Mouse (Mus musculus) neural tube, embryonic 12.5 days (tissue): ENCODE measurements around the gene Mkrn3. TPM values are rescaled to one million over a fixed set of nuclear protein-coding genes. Genes with fewer than 3 reads are reported as not detected.

ENCODE experiments used
- ATAC-seq: fragments of 200-750 bp; cut with Nextera tagmentation; 2 replicates; pipeline ENCODE4 v1.8.0; 2017; ENCODE audit warnings: low read depth, mild to moderate bottlenecking, moderate TSS enrichment, moderate library complexity; ENCODE audit not compliant: low FRiP score
- H3K27ac ChIP-seq: fragments of 300-500 bp; sonication (generic); 2 replicates; pipeline ENCODE4 v1.5.1; 2016
- H3K27me3 ChIP-seq: fragments of 300-500 bp; sonication (generic); replicated peaks from 2 replicates; pipeline ENCODE4 v1.6.1; 2016; ENCODE audit warnings: mild to moderate bottlenecking
- H3K36me3 ChIP-seq: fragments of 300-500 bp; sonication (generic); 2 replicates; pipeline ENCODE4 v1.6.1; 2016; ENCODE audit warnings: mild to moderate bottlenecking
- H3K4me1 ChIP-seq: fragments of 300-500 bp; sonication (generic); 2 replicates; pipeline ENCODE4 v1.6.1; 2016
- H3K4me2 ChIP-seq: fragments of 300-500 bp; sonication (generic); replicated peaks from 2 replicates; pipeline ENCODE4 v1.6.1; 2016; ENCODE audit warnings: mild to moderate bottlenecking
- H3K4me3 ChIP-seq: fragments of 300-500 bp; sonication (generic); 2 replicates; pipeline ENCODE4 v1.5.1; 2016
- H3K9ac ChIP-seq: fragments of 300-500 bp; sonication (generic); 2 replicates; pipeline ENCODE4 v1.6.1; 2016; ENCODE audit warnings: mild to moderate bottlenecking
- H3K9me3 ChIP-seq: fragments of 300-500 bp; sonication (generic); 2 replicates; pipeline ENCODE4 v1.6.1; 2016; ENCODE audit warnings: mild to moderate bottlenecking
- WGBS: fragments of 180-500 bp; shearing (Covaris S2); methylation state at CpG from one replicate; pipeline ENCODE4 v1.1.7; 2016; 5-methylcytosine and 5-hydroxymethylcytosine counted together
- polyA plus RNA-seq: library from polyadenylated mRNA; unstranded; fragments of >200 nt; fragmentation: Nextera tagmentation; extraction: Ambion mirVana; gene quantifications from 2 replicates; pipeline ENCODE4 v1.2.1, GENCODE M21; 2016

Gene Mkrn3
- polyA plus RNA-seq, 1 experiment from 2014 or later: 17.2 TPM

- no peaks in the 10 kb centered on the region for H3K4me1 ChIP-seq
- 0 out of 2 replicates have a peak, but pooled peaks have one; percentile 29 for ATAC-seq
- peak overlapping the region; percentile 7; the same call in 1 of the 2 replicates for H3K9ac ChIP-seq
- peak overlapping the region; percentile 53 for H3K4me3 ChIP-seq
- peak overlapping the region; percentile 58 for H3K4me2 ChIP-seq
- no peaks in the 10 kb centered on the region for H3K27me3 ChIP-seq
- 40% methylated on average over 6 of the region's 6 CpGs for WGBS
- no peaks in the 10 kb centered on the region for H3K36me3 ChIP-seq
- peak overlapping the region; percentile 53; the same call in 1 of the 2 replicates for H3K27ac ChIP-seq
- H3K9me3 ChIP-seq: peaks cover 8% of the 10 kb centered on the region; the same call in 1 of the 2 replicates
Observed at GRCm38 (mm10) chr7:62420566-62420965, 627 bp upstream of the Mkrn3 start.

- H3K9ac ChIP-seq: peak overlapping the region; percentile 83
- H3K4me1 ChIP-seq: no peaks in the 10 kb centered on the region
- H3K36me3 ChIP-seq: no peaks in the 10 kb centered on the region
- H3K9me3 ChIP-seq: peaks cover 8% of the 10 kb centered on the region; the same call in 1 of the 2 replicates
- no peaks in the 10 kb centered on the region for H3K27me3 ChIP-seq
- H3K27ac ChIP-seq: peak overlapping the region; percentile 69
- peak; percentile 55; the same call in 1 of the 2 replicates for ATAC-seq
- peak overlapping the region; percentile 53 for H3K4me3 ChIP-seq
- H3K4me2 ChIP-seq: peak overlapping the region; percentile 58
- 50% methylated on average over 17 of the region's 17 CpGs for WGBS
Observed at GRCm38 (mm10) chr7:62419105-62419492, 840 bp downstream of the Mkrn3 start.

- Histone ChIP-seq H3K9me3 (peaks cover 8% of the 10 kb centered on the region; the same call in 1 of the 2 replicates), H3K4me3 (peak overlapping the region; percentile 53), H3K36me3 (no peaks in the 10 kb centered on the region), H3K27me3 (no peaks in the 10 kb centered on the region), H3K9ac (peak overlapping the region; percentile 83), H3K27ac (no peak overlapping the region), H3K4me2 (peak overlapping the region; percentile 58), H3K4me1 (no peaks in the 10 kb centered on the region)
- WGBS: 57% methylated on average over 9 of the region's 9 CpGs
- no peak for ATAC-seq
Observed at GRCm38 (mm10) chr7:62418346-62418745, 1.6 kb downstream of the Mkrn3 start.

- no peak for ATAC-seq
Observed at GRCm38 (mm10) chr7:62416173-62416572, 3.8 kb downstream of the Mkrn3 start.

GRCm38 (mm10) chr7:62415222-62415621 lies 4.7 kb downstream of the Mkrn3 start:
- no peaks in the 10 kb centered on the region for H3K4me1 ChIP-seq
- H3K4me2 ChIP-seq: no peak overlapping the region

More at GRCm38 (mm10) chr7:62416173-62416572, 3.8 kb downstream of the Mkrn3 start:
- Histone ChIP-seq H3K4me1 (no peaks in the 10 kb centered on the region), H3K27me3 (no peaks in the 10 kb centered on the region), H3K27ac (0 out of 2 replicates have a peak overlapping the region, but pooled peaks have one; percentile 2), H3K4me3 (no peak overlapping the region), H3K4me2 (peak overlapping the region; percentile 32; the same call in 1 of the 2 replicates), H3K36me3 (no peaks in the 10 kb centered on the region), H3K9ac (no peak overlapping the region), H3K9me3 (peaks cover 8% of the 10 kb centered on the region; the same call in 1 of the 2 replicates)

GRCm38 (mm10) chr7:62407803-62408202 lies 12.1 kb downstream of the Mkrn3 start:
- no peak overlapping the region for H3K9ac ChIP-seq
- 0 out of 2 replicates have a peak, but pooled peaks cover 4% of the 10 kb centered on the region for H3K4me1 ChIP-seq
- H3K4me2 ChIP-seq: no peak overlapping the region
- H3K36me3 ChIP-seq: no peaks in the 10 kb centered on the region
- no peak overlapping the region for H3K27ac ChIP-seq
- no peaks in the 10 kb centered on the region for H3K27me3 ChIP-seq
- no peak overlapping the region for H3K4me3 ChIP-seq
- H3K9me3 ChIP-seq: no peaks in the 10 kb centered on the region
- WGBS: 31% methylated on average over 3 of the region's 3 CpGs
- ATAC-seq: no peak

More at GRCm38 (mm10) chr7:62415222-62415621, 4.7 kb downstream of the Mkrn3 start:
- H3K4me3 ChIP-seq: no peak overlapping the region
- ATAC-seq: no peak
- H3K27ac ChIP-seq: no peak overlapping the region
- H3K9ac ChIP-seq: no peak overlapping the region
- peaks cover 8% of the 10 kb centered on the region; the same call in 1 of the 2 replicates for H3K9me3 ChIP-seq
- WGBS: 50% methylated on average over 1 of the region's 1 CpGs
- H3K27me3 ChIP-seq: no peaks in the 10 kb centered on the region
- H3K36me3 ChIP-seq: no peaks in the 10 kb centered on the region

GRCm38 (mm10) chr7:62406573-62407050 lies 13.3 kb downstream of the Mkrn3 start:
- 0 out of 2 replicates have a peak, but pooled peaks cover 4% of the 10 kb centered on the region for H3K4me1 ChIP-seq
- no peaks in the 10 kb centered on the region for H3K36me3 ChIP-seq
- WGBS: 41% methylated on average over 19 of the region's 19 CpGs
- peak; percentile 65; the same call in 1 of the 2 replicates for ATAC-seq
- 0 out of 2 replicates have a peak overlapping the region, but pooled peaks have one; percentile 15 for H3K4me3 ChIP-seq
- H3K27ac ChIP-seq: no peak overlapping the region
- H3K9ac ChIP-seq: 0 out of 2 replicates have a peak overlapping the region, but pooled peaks have one; percentile 30
- no peaks in the 10 kb centered on the region for H3K27me3 ChIP-seq
- no peaks in the 10 kb centered on the region for H3K9me3 ChIP-seq
- H3K4me2 ChIP-seq: peak overlapping the region; percentile 51

- Histone ChIP-seq H3K27me3 (no peaks in the 10 kb centered on the region), H3K36me3 (no peaks in the 10 kb centered on the region), H3K9ac (no peak overlapping the region), H3K4me2 (no peak overlapping the region), H3K4me3 (no peak overlapping the region), H3K27ac (no peak overlapping the region), H3K9me3 (no peaks in the 10 kb centered on the region), H3K4me1 (no peaks in the 10 kb centered on the region)
- WGBS: 50% methylated on average over 1 of the region's 1 CpGs
- no peak for ATAC-seq
Observed at GRCm38 (mm10) chr7:62392202-62392601, 27.7 kb downstream of the Mkrn3 start.

GRCm38 (mm10) chr7:62388291-62388690 lies 31.6 kb downstream of the Mkrn3 start:
- Histone ChIP-seq H3K27me3 (no peaks in the 10 kb centered on the region), H3K36me3 (no peaks in the 10 kb centered on the region), H3K4me2 (no peak overlapping the region), H3K4me3 (no peak overlapping the region), H3K27ac (no peak overlapping the region), H3K4me1 (no peaks in the 10 kb centered on the region), H3K9ac (no peak overlapping the region), H3K9me3 (no peaks in the 10 kb centered on the region)
- WGBS: 45% methylated on average over 4 of the region's 4 CpGs
- no peak for ATAC-seq

GRCm38 (mm10) chr7:62382391-62382790 lies 37.5 kb downstream of the Mkrn3 start:
- Histone ChIP-seq H3K4me3 (no peak overlapping the region), H3K36me3 (no peaks in the 10 kb centered on the region), H3K4me2 (no peak overlapping the region), H3K4me1 (peaks cover 12% of the 10 kb centered on the region; the same call in 1 of the 2 replicates), H3K27me3 (no peaks in the 10 kb centered on the region), H3K27ac (no peak overlapping the region), H3K9me3 (peaks cover 26% of the 10 kb centered on the region), H3K9ac (no peak overlapping the region)
- 12% methylated on average over 2 of the region's 2 CpGs for WGBS
- no peak for ATAC-seq

- WGBS: 87% methylated on average over 9 of the region's 9 CpGs
- Histone ChIP-seq H3K4me3 (no peak overlapping the region), H3K27me3 (no peaks in the 10 kb centered on the region), H3K4me2 (peak overlapping the region; percentile 67), H3K27ac (no peak overlapping the region), H3K9ac (no peak overlapping the region; the same call in 1 of the 2 replicates), H3K4me1 (peaks cover 13% of the 10 kb centered on the region; the same call in 1 of the 2 replicates), H3K36me3 (no peaks in the 10 kb centered on the region), H3K9me3 (peaks cover 33% of the 10 kb centered on the region)
- ATAC-seq: no peak
Observed at GRCm38 (mm10) chr7:62378529-62378928, 41.4 kb downstream of the Mkrn3 start.

GRCm38 (mm10) chr7:62377313-62377712 lies 42.6 kb downstream of the Mkrn3 start:
- H3K9me3 ChIP-seq: peaks cover 33% of the 10 kb centered on the region
- peak overlapping the region; percentile 67 for H3K4me2 ChIP-seq
- H3K4me3 ChIP-seq: peak overlapping the region; percentile 49
- WGBS: 31% methylated on average over 14 of the region's 14 CpGs
- H3K36me3 ChIP-seq: no peaks in the 10 kb centered on the region
- no peaks in the 10 kb centered on the region for H3K27me3 ChIP-seq
- peak; percentile 62 for ATAC-seq
- peak overlapping the region; percentile 71 for H3K9ac ChIP-seq
- no peak overlapping the region for H3K27ac ChIP-seq
- H3K4me1 ChIP-seq: peaks cover 13% of the 10 kb centered on the region; the same call in 1 of the 2 replicates
